Mouse (Mus musculus) cerebellum, adult 9-11 months (tissue): ENCODE data around the gene Zfc3h1.
A peak's percentile ranks its signal among the peaks of the same experiment; 100 is the strongest.

Experiments
- DNase-seq: peaks from one replicate; pipeline ENCODE4 v3.0.0; 2022

The Zfc3h1 gene

GRCm38 (mm10) chr10:115385018-115386002, 551 bp downstream of the Zfc3h1 start:
- peak; percentile 79 for DNase-seq

- DNase-seq, result no peak
Measured at GRCm38 (mm10) chr10:115387891-115388290, 3.1 kb downstream of the Zfc3h1 start.

GRCm38 (mm10) chr10:115391076-115391475, 6.3 kb downstream of the Zfc3h1 start:
- no peak for DNase-seq

- no peak for DNase-seq
Measured at GRCm38 (mm10) chr10:115391896-115392295, 7.1 kb downstream of the Zfc3h1 start.

GRCm38 (mm10) chr10:115406393-115406792, 21.6 kb downstream of the Zfc3h1 start:
- peak; percentile 16 for DNase-seq

- DNase-seq, result no peak
Measured at GRCm38 (mm10) chr10:115413496-115413895, 28.7 kb downstream of the Zfc3h1 start.

GRCm38 (mm10) chr10:115414056-115414455, 29.3 kb downstream of the Zfc3h1 start:
- no peak for DNase-seq

- DNase-seq, result no peak
Measured at GRCm38 (mm10) chr10:115421976-115422375, 37.2 kb downstream of the Zfc3h1 start.

- no peak for DNase-seq
Measured at GRCm38 (mm10) chr10:115425351-115425750, 40.6 kb downstream of the Zfc3h1 start.

GRCm38 (mm10) chr10:115437286-115437685, 52.5 kb downstream of the Zfc3h1 start:
- DNase-seq, result no peak

GRCm38 (mm10) chr10:115448614-115449013, 63.9 kb downstream of the Zfc3h1 start:
- no peak for DNase-seq

- no peak for DNase-seq
Measured at GRCm38 (mm10) chr10:115457368-115458021, 72.7 kb downstream of the Zfc3h1 start.

GRCm38 (mm10) chr10:115462646-115463045, 77.9 kb downstream of the Zfc3h1 start:
- no peak for DNase-seq

GRCm38 (mm10) chr10:115465072-115465471, 80.3 kb downstream of the Zfc3h1 start:
- DNase-seq, result no peak

- no peak for DNase-seq
Measured at GRCm38 (mm10) chr10:115465778-115466177, 81.0 kb downstream of the Zfc3h1 start.

- no peak for DNase-seq
Measured at GRCm38 (mm10) chr10:115467985-115468384, 83.2 kb downstream of the Zfc3h1 start.

GRCm38 (mm10) chr10:115468632-115469031, 83.9 kb downstream of the Zfc3h1 start:
- DNase-seq, result no peak

- DNase-seq, result no peak
Measured at GRCm38 (mm10) chr10:115469040-115469439, 84.3 kb downstream of the Zfc3h1 start.

- DNase-seq, result no peak
Measured at GRCm38 (mm10) chr10:115470621-115471334, 86.0 kb downstream of the Zfc3h1 start.

- no peak for DNase-seq
Measured at GRCm38 (mm10) chr10:115473213-115473961, 88.6 kb downstream of the Zfc3h1 start.

- DNase-seq, result no peak
Measured at GRCm38 (mm10) chr10:115475000-115475550, 90.3 kb downstream of the Zfc3h1 start.

- DNase-seq, result no peak
Measured at GRCm38 (mm10) chr10:115476506-115476905, 91.7 kb downstream of the Zfc3h1 start.
